Mouse (Mus musculus) regulatory T cell (primary cell): ENCODE data around the gene Slc9a2.
"Not testable (repeated sequence)": the region's sequence is repeated elsewhere in the genome, so short reads cannot be mapped to it uniquely, and the experiment has no call there.

Experiments used
- in situ Hi-C: fragments of 300-600 bp; cut with MboI, MseI; formaldehyde crosslinking; loops from one replicate; pipeline ENCODE4 v1.15.1; 2025; ENCODE audit warnings: high pct_unique_total_duplicates

Slc9a2 gene

DNA sequence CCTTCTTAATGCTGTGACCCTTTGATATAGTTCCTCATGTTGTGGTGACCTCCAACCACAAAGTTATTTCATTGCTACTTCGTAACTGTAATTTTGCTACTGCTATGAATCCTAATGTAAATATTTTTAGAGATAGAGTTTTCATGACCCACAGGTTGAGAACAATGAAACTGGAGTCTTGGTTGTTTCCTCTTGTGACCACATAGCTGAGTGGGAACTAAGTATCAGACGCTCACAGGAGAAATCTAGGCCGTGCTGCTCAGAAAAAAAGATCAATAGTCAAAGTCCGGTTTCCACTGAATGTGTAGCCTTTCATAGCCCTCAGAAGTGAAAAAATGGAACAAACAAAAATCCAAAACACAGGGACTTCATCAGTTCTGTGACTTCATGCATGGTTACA is 24.7 kb downstream of the Slc9a2 start:
- in situ Hi-C loops = no loop called here

DNA sequence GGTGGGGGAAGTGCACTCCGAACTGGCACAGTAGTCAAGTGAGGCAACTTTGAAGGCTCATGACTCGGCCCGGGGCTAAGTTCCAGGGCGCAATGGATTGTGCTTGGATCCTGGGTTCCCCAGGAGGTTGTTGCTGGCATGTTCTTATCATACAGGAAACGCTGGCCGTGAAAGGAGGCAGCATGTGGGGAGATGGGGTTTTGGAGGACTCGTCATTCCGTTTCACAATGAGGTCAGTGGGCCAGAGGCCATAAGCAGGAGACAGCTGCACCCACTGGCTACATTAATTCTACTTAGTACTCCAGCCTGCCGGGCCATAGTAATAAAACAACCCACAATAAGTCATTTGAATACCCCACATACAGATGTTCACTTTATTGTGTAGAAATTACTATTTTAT is 34.6 kb downstream of the Slc9a2 start:
- in situ Hi-C loops = no loop called here

DNA sequence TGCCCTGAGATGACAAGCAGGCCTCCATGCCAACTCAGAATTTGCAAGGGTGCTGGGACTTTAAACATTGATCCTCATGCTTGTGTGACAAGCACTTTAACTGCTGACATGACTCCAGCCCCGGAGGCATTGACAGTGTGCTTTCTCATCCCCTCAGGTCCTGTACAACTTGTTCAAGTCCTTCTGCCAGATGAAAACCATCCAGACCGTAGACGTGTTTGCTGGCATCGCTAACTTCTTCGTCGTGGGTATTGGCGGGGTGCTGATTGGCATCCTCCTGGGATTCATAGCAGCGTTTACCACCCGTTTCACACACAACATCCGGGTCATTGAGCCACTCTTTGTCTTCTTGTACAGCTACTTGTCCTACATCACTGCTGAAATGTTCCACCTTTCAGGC is 45.7 kb downstream of the Slc9a2 start:
- in situ Hi-C loops = no loop called here

DNA sequence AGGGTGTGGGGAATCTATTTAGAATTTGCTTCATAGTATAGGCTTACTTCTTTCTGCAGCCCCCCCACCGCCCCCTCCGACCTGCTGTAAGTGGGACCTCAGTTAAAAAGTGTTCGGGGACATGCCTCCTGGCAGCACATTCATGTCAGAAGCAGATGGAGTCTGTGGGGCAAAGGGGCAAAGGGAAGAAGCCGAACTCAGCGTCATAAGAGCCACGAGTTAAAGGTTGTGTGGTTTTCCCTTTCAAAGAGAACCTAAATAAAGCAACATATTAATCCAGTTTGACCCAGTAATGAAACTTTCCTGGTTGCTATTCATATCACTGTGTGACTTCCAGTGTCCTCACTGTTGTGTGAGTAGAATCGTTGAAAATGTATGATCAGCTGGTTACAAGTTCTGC is 47.0 kb downstream of the Slc9a2 start:
- in situ Hi-C loops = no loop called here

DNA sequence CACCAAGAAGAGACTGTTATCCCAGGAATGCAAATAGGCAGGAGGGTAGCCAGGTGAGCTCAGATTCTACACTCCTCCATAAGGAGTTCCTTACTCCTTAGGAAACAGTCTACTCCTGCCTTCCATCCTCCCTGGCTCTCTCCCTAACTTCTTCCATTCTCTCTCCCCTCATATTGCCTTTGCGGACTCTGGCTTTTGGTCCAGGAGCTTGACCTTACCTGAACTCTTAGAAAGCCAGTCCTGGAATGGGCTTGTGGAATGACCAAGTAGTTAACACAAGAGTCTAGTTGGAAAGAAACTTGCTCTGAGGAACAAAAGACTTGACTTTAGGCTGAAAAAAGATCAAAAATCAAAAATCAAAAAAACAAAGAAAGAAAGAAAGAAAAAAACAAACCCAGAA is 48.3 kb downstream of the Slc9a2 start:
- in situ Hi-C loops = no loop called here

DNA sequence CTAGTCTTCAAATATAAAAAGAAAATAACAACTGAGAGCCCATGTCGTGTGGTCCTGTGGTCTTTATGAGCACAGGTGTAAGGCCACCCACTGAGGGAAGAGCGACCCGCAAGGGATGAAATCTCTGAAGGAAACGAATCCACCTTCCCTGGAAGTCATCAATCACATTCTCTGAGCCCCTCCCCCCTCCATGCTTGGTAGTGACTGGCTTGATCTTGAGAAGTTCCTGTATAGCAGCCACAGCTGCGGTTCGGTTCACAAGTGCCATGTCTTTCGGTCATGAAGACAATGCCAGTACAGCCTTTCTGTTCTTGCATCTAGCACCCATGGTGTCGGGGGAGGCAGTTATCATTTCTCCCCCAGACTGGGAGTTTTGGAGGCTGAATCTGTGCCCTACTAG is 57.3 kb downstream of the Slc9a2 start:
- in situ Hi-C loops = no loop called here

DNA sequence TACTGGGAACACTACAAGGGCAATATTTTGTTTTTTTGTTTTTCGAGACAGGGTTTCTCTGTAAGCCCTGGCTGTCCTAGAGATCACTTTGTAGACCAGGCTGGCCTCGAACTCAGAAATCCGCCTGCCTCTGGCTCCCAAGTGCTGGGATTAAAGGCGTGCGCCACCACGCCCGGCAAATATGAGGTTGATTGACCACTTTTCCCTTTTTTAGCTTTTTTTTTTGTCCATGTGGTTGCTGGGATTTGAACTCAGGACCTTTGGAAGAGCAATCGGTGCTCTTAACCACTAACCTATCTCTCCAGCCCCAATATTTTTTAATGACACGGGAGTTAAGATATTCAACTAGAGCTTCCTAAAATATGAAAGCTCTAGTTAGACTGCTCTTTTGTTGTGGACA is 57.9 kb downstream of the Slc9a2 start:
- in situ Hi-C loops = not testable (repeated sequence)

DNA sequence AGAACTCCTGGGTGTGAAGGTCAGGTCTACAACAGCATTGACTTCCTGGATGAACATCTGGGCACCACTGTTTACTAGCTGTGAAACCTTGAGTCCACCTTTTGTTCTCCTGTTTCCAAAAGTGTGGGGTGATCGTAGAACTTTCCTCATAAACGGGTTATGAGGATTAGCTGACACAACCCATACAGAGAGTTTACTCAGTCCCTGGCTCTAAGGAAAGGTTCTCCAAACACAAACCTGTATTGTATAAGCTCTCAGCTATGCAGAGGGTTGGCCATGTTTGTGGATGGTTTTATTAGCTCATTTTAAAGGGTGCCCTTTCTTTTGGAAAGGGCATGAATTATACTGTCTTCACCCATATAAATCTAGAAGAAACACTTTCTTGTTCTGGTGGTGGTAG is 60.4 kb downstream of the Slc9a2 start:
- in situ Hi-C loops = no loop called here

DNA sequence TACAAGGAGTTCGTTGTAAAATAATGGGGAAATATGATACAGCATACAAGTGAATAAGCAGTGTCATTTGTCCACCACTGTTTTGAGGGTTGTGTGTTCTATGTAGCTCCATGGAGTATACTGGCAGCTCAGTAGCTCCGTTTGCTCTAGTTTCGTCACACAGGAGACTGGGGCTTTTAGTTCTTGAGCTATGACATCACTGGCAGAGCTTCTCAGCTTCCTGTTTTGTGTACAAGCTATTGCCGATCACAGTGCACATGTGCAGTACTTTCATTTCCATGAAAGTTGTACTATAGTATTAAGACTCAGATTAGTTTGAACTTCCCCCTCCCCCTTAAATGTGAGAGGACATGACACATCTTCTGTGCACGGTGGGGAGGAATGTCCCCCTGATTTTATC is 65.7 kb downstream of the Slc9a2 start:
- in situ Hi-C loops = no loop called here

DNA sequence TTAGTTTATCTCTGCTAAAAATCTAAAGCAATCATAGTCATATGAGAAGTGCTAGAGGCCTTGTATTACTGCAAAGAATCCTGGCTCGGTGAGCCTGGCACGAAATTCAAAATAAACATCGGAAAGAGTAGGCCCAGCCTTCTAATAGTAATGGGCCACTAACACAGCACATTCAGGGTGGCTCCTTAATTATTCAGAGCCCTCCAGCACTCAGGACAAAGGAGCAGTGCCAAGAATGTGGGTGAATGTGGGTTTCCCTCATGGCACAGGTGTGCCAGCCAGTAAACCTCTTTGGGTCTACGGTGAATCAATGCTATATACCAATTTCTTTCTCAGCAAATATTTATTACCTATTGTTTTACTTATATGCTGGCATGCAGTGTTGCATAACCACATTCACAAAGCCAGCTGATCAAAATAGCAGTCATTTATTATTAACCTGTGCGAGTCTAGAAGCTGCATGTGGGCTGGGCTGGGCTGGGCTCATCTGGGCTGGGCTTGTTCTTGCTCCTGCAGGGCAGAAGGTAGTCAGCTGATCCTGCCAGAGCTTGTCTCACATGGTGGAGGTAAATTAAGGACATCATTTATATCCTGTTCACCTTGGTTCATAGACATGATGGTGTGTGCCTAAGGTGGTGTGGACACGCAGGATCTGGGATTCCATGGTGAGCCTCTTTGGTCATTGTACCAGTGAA is 79.5 kb downstream of the Slc9a2 start:
- in situ Hi-C loops = loop anchor here (5.0 kb wide), 1 partner anchor 178 kb away; the partner anchor contains the start of gene Slc9a4

DNA sequence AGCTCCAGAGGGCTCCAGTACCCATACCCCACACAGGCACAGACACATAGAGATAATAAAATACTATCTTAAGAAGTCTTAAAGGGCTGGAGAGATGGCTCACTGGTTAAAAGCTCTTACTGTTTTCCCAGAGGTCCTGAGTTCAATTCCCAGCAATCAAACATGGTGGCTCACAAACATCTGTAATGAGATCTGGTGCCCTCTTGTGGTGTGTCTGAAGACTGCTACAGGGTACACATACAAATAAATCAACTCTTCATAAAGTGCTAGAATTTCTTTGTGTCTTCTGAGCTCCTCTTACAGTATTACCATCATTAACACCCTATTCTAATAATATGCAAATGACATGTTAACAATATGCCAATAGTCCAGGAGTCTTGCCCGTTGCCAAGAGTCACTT is 83.7 kb downstream of the Slc9a2 start:
- in situ Hi-C loops = no loop called here

DNA sequence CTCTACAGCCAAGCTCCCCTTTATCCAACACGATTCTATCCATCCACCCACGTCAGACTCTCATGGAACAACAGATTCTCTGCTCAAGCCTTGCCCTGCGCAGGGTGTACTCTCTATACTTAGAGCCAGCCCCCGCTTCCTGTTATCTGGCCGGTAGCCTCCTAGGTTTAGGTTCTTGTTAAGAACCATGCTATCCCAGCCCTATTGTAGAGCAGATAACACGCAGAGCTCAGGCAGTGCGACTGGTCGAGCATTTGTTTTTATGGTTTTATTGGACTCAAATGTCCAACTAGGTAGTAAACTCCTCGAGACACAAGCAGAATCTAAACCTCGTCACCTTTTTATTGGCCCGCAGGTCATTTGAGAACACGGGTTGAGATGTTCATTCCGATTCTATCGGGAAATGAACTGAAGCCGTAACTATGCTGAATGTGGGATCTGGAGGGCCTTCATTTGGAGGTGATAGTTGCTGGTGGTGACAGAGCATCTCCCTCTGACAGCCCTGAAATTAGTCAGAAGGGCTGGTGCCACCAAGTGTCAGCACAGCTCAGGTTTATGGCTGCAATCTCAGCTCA is 84.4 kb downstream of the Slc9a2 start:
- in situ Hi-C loops = no loop called here

DNA sequence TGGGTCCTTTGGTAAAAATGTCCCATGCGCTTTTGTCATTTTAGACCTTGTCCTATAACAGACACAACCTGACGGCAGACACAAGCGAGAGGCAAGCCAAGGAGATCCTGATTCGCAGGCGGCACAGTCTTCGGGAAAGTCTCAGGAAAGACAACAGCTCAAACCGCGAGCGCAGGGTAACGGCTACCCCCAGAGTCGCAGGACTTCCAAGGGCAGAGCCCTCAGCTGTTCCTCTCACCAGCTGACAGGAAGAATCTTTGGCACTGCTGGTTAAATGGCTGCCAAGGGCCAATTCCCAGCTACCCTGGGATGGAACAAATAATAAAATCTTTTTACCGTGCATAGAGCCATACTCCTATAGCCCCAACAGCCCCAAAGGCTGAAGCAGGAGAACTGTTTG is 85.1 kb downstream of the Slc9a2 start:
- in situ Hi-C loops = no loop called here

DNA sequence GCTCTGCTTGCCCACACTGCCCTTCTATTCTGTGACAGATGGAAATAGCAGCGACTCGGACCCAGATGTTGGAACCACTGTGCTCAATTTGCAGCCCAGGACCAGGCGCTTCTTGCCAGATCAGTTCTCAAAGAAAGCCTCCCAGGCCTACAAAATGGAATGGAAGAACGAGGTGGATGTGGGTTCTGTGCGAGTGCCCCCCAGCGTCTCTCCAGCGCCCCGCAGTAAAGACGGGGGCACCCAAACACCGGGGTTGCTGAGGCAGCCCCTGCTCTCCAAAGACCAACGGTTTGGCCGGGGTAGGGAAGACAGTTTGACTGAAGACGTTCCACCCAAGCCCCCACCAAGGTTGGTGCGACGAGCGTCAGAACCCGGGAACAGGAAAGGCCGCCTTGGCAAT is 87.2 kb downstream of the Slc9a2 start:
- in situ Hi-C loops = no loop called here

DNA sequence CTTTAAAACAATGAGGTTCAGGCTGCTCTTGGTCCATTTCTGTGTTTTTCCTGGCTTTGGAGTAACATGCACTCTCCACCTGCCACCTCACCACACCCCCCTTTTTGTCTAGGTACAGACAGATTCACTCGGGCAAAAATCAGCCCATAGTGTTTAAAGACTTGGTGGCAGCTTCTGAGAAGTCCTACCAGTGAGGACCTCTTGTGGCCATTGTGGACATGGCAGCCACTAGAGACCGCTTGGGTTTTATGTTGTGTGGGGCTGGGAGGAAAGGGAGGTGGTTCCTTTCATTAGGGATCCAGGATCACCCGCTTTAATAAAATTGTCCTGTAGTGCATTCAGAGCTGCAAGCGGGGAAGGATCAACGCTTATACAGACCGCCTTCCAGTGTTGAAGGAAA is 88.2 kb downstream of the Slc9a2 start:
- in situ Hi-C loops = no loop called here

DNA sequence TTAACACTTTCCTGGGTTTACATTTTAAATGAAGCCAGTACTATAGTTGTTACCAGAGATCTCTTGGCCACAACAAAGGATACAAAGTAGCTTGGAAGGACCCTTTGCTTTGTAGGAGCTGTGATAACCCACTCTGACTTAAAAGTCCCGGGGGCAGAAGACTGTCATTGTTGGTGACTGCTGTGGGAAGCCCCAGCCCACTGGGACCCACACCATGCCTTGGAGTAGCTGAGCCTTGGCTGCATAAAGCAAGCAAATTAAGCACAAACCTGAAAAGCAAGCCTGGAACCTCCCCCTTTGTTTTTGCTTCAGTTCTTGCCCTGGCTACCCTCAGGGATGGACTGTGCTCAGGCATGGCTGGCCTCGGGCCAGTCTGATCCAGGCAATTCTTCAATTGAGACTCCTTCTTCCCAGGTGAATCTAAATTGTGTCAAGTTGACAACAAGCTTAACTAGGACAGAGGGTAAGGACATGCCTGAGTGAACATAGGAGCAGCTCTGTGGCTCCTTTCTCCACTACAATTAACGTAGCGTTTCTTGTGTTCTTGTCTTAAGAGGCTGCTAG is 89.0 kb downstream of the Slc9a2 start:
- in situ Hi-C loops = no loop called here

DNA sequence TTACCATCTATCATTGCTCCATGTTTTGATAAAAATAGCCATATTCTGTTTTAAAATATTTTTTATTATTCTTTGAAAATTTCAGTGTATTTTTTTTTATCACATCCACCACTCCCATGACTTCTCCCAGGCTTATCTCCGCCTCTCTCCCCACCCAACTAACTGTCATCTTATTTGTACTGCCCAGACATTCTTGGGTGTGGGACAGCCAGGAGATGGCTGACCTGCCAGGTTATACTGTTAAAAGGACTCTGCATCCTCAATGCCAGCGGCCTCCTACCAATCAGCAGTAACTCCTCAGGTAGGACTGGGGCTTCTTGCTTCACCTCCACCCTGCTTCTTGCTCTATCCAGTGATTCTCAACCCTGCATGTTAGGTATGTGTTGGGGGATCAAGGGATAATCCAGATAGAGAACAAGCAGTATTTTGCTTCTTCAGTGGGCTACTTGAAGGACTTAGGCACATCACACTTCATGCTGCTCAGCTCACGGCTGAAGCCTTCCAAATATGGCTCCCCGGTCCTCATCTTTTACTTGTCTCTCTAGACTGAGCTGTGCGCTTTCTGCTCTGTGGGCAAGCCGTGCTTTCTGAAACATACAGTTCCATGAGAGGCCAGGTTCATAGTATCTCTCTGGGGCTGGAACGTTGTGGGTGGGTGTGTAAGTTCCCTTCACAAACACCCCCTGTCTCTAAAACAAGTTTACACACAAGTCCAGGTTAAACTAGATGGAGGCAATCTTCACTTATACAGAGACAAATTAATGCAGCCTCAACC is 91.0 kb downstream of the Slc9a2 start:
- in situ Hi-C loops = no loop called here

DNA sequence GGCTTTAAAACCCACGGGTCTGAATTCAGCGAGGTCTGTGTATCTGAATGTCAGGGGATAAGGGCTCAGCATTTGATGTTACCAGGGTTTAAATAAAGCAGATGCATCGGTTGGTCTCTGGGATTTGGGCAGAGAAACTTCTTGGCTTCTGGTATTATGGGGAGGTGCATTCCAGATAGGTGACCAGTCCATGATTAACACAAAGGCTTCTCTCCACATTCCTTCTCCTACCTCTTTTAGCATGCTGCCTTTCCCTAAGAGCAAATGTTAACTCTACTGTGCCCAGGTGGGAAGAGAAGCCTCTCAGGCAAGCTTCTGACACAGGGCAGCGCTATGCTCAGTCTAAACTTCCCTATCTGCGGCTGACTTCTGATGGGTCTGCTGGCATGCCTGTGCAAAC is 92.9 kb downstream of the Slc9a2 start:
- in situ Hi-C loops = no loop called here

DNA sequence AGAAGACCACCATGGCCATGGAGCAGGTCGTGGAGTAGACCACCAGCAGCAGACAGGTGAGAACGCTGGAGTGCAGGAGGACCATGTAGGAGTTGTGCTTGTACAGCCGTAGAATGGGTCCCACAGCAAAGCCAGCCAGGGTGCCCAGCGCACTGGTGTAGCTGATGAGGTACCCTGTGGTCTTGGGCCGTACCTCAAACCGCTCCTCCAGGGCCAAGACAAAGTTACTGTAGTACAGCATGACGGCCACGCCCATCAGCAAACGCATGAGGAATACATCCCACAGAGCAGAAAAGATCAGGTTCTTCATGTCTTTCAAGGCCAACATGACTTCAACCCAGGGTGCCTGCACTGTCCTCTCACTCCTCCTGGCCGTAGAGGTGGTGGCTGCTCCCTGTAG is 93.7 kb downstream of the Slc9a2 start:
- in situ Hi-C loops = no loop called here

DNA sequence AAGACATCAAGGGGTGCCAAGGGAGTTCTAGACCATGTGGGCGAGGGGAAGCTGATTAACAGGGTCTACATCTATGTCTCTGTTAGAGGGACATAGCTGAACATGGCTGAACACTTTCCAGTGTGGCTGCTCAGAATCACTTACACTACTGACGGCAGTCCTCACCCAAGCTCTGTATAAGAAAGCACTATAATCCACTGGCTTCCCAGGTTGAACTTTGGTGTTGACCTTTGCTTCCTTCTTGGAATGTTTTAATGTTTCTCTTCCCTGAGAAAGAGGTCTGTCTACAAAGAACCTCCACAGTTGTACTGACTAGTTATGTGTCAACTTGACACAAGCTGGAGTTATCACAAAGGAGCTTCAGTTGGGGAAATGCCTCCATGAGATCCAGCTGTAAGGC is 95.7 kb downstream of the Slc9a2 start:
- in situ Hi-C loops = no loop called here

DNA sequence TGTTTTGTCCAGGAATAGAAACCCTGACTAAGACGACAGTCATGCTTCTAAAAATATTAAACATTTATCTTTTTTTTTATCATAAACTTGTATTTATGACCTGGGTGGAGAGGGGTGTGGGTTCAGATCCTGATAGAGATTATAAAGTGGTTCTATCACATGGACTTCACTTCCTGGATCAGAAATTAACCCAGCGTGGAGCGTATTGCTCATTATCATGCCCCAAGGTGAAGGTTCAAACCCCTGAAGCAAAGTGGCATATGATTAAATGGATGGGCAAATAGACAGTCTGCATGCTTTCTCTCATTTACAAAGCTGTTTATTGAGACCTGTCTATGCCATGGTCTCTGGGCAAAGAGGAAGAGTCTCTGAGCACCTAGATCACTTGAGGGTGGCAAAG is 96.4 kb downstream of the Slc9a2 start:
- in situ Hi-C loops = no loop called here

DNA sequence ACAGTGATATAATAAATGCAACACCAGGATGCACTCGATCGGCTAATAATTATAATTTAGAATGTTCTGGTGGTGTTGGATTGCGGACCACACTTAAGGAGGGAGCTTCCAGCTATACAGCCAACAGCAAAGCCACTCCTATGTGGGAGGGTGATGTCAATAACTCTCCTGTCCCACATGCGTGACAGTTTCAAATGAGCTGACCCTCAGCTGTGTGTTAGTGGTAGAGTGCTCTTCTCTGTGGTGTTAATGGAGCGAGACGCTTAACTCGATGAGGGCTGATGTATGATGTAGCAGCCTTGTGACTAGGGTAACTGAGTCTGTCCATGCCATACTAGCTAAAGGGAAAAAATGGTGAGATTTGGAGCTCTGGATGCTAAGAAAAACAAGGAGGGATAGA is 103.1 kb downstream of the Slc9a2 start:
- in situ Hi-C loops = no loop called here

DNA sequence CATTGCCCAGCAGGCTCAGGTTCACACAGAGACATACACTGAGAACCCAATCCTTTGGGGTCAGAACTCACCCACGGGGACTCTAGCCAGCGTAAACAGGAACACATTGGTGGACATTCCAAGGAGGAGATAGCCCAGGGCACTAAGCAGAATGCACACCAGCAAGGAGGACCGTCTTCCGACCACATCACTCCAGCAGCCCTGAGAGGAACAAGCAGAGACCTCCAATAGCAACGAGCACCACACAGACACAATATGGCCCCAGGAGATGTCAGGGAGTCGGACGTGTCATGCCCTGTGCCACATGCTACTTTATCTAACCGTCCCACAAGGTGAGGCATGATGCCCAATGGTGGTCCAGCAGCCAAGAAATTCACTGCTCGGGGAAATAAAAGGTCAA is 103.9 kb downstream of the Slc9a2 start:
- in situ Hi-C loops = no loop called here
